Mouse (Mus musculus): ENCODE data around the gene Baiap2.

DNA sequence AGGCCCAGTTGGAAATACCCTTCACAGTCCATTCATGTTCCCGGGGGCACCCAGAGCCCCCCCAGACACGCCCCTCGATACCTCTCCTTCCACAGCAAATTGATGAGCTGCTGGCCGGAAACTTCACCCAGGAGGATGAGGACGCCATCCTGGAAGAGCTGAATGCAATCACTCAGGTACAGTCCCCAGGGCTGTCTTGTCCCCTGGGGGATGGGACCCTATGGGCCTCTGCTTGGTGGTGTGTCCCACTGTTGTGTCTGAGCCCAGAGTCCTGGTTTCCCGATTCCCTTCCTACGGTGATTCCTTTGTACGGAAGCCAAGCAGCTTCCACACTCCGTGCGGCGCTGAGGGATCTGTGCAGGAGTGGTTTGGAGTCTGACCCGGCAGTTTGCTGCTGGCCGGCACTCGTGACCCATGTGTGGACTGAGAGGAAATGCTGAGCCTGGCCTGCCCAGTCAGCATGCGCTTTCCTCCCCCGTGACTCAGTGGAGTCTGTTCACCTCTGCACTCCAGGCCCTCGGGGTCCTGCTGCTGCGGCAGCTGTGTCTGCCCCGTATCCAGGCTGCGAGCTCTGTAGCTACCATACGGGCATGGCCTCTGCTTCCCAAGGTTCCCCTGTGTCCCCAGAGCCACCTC, 25.6 kb upstream of the Baiap2 start:
- no peak for TF ChIP-seq CTCF (conservative IDR thresholded peaks at IDR 0.05; ENCODE audit: low read length)
- TF ChIP-seq POU5F1 (IDR thresholded peaks at IDR 0.05; ENCODE audit: borderline replicate concordance, low read length): no peak
- no peak for TF ChIP-seq NANOG (IDR thresholded peaks at IDR 0.05; ENCODE audit: borderline replicate concordance, low read length)

Measured in E14TG2a.4 (cell line).